Mouse (Mus musculus): Measurements from ENCODE around the gene Ubald2.
"Not testable (repeated sequence)": the region's sequence is repeated elsewhere in the genome, so short reads cannot be mapped to it uniquely, and the experiment has no call there.

Gene Ubald2

GRCm38 (mm10) chr11:116463833-116464232 is 29.9 kb downstream of the Ubald2 start:
- DNase-seq (ENCODE audit: low spot score) = peak; percentile 91

- DNase-seq (ENCODE audit: low spot score) = no peak
Measured at GRCm38 (mm10) chr11:116466141-116466540, 32.2 kb downstream of the Ubald2 start, which contains the start of gene Qrich2. Qrich2 (minus strand) TSS chr11:116466241.

- not testable (repeated sequence) for DNase-seq (ENCODE audit: low spot score)
Measured at GRCm38 (mm10) chr11:116468338-116468737, 34.4 kb downstream of the Ubald2 start.

GRCm38 (mm10) chr11:116470249-116470648 is 36.4 kb downstream of the Ubald2 start:
- no peak for DNase-seq (ENCODE audit: low spot score)

- no peak for DNase-seq (ENCODE audit: low spot score)
Measured at GRCm38 (mm10) chr11:116470896-116471295, 37.0 kb downstream of the Ubald2 start.

GRCm38 (mm10) chr11:116472275-116472674 is 38.4 kb downstream of the Ubald2 start:
- DNase-seq (ENCODE audit: low spot score) = no peak

GRCm38 (mm10) chr11:116476041-116476440 is 42.1 kb downstream of the Ubald2 start:
- no peak for DNase-seq (ENCODE audit: low spot score)

- no peak for DNase-seq (ENCODE audit: low spot score)
Measured at GRCm38 (mm10) chr11:116476696-116477095, 42.8 kb downstream of the Ubald2 start.

GRCm38 (mm10) chr11:116477160-116477759 is 43.4 kb downstream of the Ubald2 start:
- no peak for DNase-seq (ENCODE audit: low spot score)

- DNase-seq (ENCODE audit: low spot score) = no peak
Measured at GRCm38 (mm10) chr11:116478978-116479377, 45.1 kb downstream of the Ubald2 start.

GRCm38 (mm10) chr11:116479832-116480231 is 45.9 kb downstream of the Ubald2 start:
- DNase-seq (ENCODE audit: low spot score) = peak; percentile 31

- no peak for DNase-seq (ENCODE audit: low spot score)
Measured at GRCm38 (mm10) chr11:116480975-116481374, 47.1 kb downstream of the Ubald2 start.

- no peak for DNase-seq (ENCODE audit: low spot score)
Measured at GRCm38 (mm10) chr11:116481776-116482175, 47.9 kb downstream of the Ubald2 start.

- no peak for DNase-seq (ENCODE audit: low spot score)
Measured at GRCm38 (mm10) chr11:116484261-116484660, 50.4 kb downstream of the Ubald2 start.

GRCm38 (mm10) chr11:116488207-116488606 is 54.3 kb downstream of the Ubald2 start:
- no peak for DNase-seq (ENCODE audit: low spot score)
